25 mouse cellular contexts compared by ENCODE assay signal in genomic region chr7:25000711-25001110, GRCm38 (mm10). TPM values are rescaled to one million over a fixed set of nuclear protein-coding genes. Genes with fewer than 3 reads are reported as not detected.
A peak's percentile ranks its signal among the peaks of the same experiment; 100 is the strongest.
DNase-seq lines count a peak whose midpoint lies in the region; ATAC-seq and TF ChIP-seq lines count a peak whose summit lies in the region.
"Had no signal": no experiment of that assay in that cellular context is flagged by ENCODE, and none has a peak within 500 bp of the region (broad histone marks: within the 10 kb centered on the region; RNA-seq: fewer than 3 reads in every experiment).

No protein-coding gene starts in this region.

- peak overlapping the region; percentile 23; the same call in 1 of the 2 replicates for H3K27ac ChIP-seq in layer of hippocampus, adult 2 months
- H3K27ac ChIP-seq in olfactory bulb, adult 2 months (ENCODE audit: insufficient read depth, low read depth, low read length) = 0 out of 2 replicates have a peak overlapping the region, but pooled peaks have one; percentile 21
- H3K27ac ChIP-seq in intestine, postnatal 0 days (ENCODE audit: low read depth, low read length) = no peak overlapping the region
- H3K27ac ChIP-seq: liver, embryonic 12.5 days had no signal

- TF ChIP-seq POLR2A in olfactory bulb, adult 2 months (IDR thresholded peaks at IDR 0.05; ENCODE audit: insufficient read depth, low read depth, low read length) = no peak

- no peak overlapping the region for H3K9ac ChIP-seq in intestine, postnatal 0 days (ENCODE audit: low read depth, low read length)
- H3K9ac ChIP-seq: forebrain, postnatal 0 days; heart, embryonic 12.5 days; liver, embryonic 12.5 days; lung, embryonic 14.5 days had no signal

- H3K9me3 ChIP-seq in intestine, postnatal 0 days (ENCODE audit: control insufficient read depth) = no peaks in the 10 kb centered on the region
- H3K9me3 ChIP-seq: G1E; heart, embryonic 12.5 days; liver, embryonic 12.5 days had no signal

- DNase-seq in layer of hippocampus, adult 2 months (ENCODE audit: low spot score in 2 of 2) = no peak
- DNase-seq in layer of hippocampus, postnatal 36 days = no peak
- peak; percentile 77 for DNase-seq in T-cell, adult 2 months (ENCODE audit: low spot score)
- peak; percentile 79 to 89 for DNase-seq in thymus, postnatal 36 days
- DNase-seq in urinary bladder, postnatal 14 days (ENCODE audit: low spot score) = no peak
- DNase-seq in cerebellum, adult 11 months = no peak
- DNase-seq: adrenal gland, adult 2 months; cerebellum, adult 18-20 months; forebrain, postnatal 0 days; lung, embryonic 14.5 days; midbrain, embryonic 14.5 days had no signal

- no peaks in the 10 kb centered on the region for H3K36me3 ChIP-seq in intestine, postnatal 0 days (ENCODE audit: control insufficient read depth, insufficient read depth)
- H3K36me3 ChIP-seq: G1E; heart, embryonic 12.5 days; liver, embryonic 12.5 days had no signal

- peaks cover 59% of the 10 kb centered on the region for H3K4me1 ChIP-seq in olfactory bulb, adult 2 months (ENCODE audit: control insufficient read depth, insufficient read depth, low read length)
- H3K4me1 ChIP-seq in intestine, postnatal 0 days (replicated peaks; ENCODE audit: control insufficient read depth, insufficient read depth, low read length) = no peaks in the 10 kb centered on the region

- TF ChIP-seq CTCF in layer of hippocampus, adult 2 months (conservative IDR thresholded peaks at IDR 0.05) = no peak
- TF ChIP-seq CTCF in olfactory bulb, adult 2 months (IDR thresholded peaks at IDR 0.05; ENCODE audit: insufficient read depth, low read depth, low read length) = no peak
- no peak for TF ChIP-seq CTCF in intestine, postnatal 0 days (IDR thresholded peaks at IDR 0.05; ENCODE audit: low read depth)

- 63% methylated on average over 12 of the region's 12 CpGs for WGBS in olfactory bulb, adult 2 months
- 55% methylated on average over 12 of the region's 12 CpGs for WGBS in intestine, postnatal 0 days

- no peak overlapping the region for H3K4me2 ChIP-seq in intestine, postnatal 0 days (replicated peaks; ENCODE audit: low read depth)
- H3K4me2 ChIP-seq: heart, embryonic 12.5 days; liver, embryonic 12.5 days; lung, embryonic 14.5 days had no signal

- peak overlapping the region; percentile 0; the same call in 1 of the 2 replicates for H3K4me3 ChIP-seq in layer of hippocampus, adult 2 months
- H3K4me3 ChIP-seq in olfactory bulb, adult 2 months (ENCODE audit: insufficient read depth, low read depth, low read length) = peak overlapping the region; percentile 6; the same call in 1 of the 2 replicates
- no peak overlapping the region for H3K4me3 ChIP-seq in intestine, postnatal 0 days (ENCODE audit: low read depth, low read length)
- H3K4me3 ChIP-seq: heart, embryonic 12.5 days; liver, embryonic 12.5 days; myocyte had no signal

- peaks cover 5% of the 10 kb centered on the region; the same call in 1 of the 2 replicates for H3K27me3 ChIP-seq in intestine, postnatal 0 days (replicated peaks; ENCODE audit: control insufficient read depth, insufficient read depth, low read length)

- no peak for ATAC-seq in intestine, postnatal 0 days
- ATAC-seq: forebrain, postnatal 0 days; liver, embryonic 12.5 days had no signal

RNA-seq across cellular contexts. Expression of gene Atp1a3, which starts 5.0 kb away (rescaled TPM):
- total RNA-seq in layer of hippocampus, adult 2 months (2021) = 1,000 to 10,000 TPM; 2,443 to 2,563 TPM
- total RNA-seq in layer of hippocampus, postnatal 36 days (2021) = 1,000 to 10,000 TPM; 2,432 to 2,476 TPM
- 361 and 745 TPM in 2 replicates for polyA plus RNA-seq in olfactory bulb, adult 2 months (2012; ENCODE audit: insufficient read depth, insufficient read length, low replicate concordance, missing spikeins)
- polyA plus RNA-seq in intestine, postnatal 0 days (2015; fragmentation: Nextera tagmentation; extraction: Ambion mirVana) = 3.4 and 3.6 TPM in 2 replicates

RNA-seq across cellular contexts. Expression of gene Rabac1, which starts 28.2 kb away (rescaled TPM):
- 100 to 1,000 TPM; 275 to 315 TPM for total RNA-seq in layer of hippocampus, adult 2 months (2021)
- 100 to 1,000 TPM; 267 to 288 TPM for total RNA-seq in layer of hippocampus, postnatal 36 days (2021)
- not detected in 2 replicates for polyA plus RNA-seq in olfactory bulb, adult 2 months (2012; ENCODE audit: insufficient read depth, insufficient read length, low replicate concordance, missing spikeins)
- polyA plus RNA-seq in intestine, postnatal 0 days (2015; fragmentation: Nextera tagmentation; extraction: Ambion mirVana) = 127 and 129 TPM in 2 replicates

RNA-seq across cellular contexts. Expression of gene Gm4881, which starts 56.4 kb away (rescaled TPM):
- not detected for total RNA-seq in layer of hippocampus, adult 2 months (2021)
- total RNA-seq in layer of hippocampus, postnatal 36 days (2021) = not detected
- not detected in 2 replicates for polyA plus RNA-seq in olfactory bulb, adult 2 months (2012; ENCODE audit: insufficient read depth, insufficient read length, low replicate concordance, missing spikeins)
- not detected in 2 replicates for polyA plus RNA-seq in intestine, postnatal 0 days (2015; fragmentation: Nextera tagmentation; extraction: Ambion mirVana)
- total RNA-seq: adrenal gland, adult 2 months; common myeloid progenitor, adult 5-6 weeks; G1E; gastrocnemius, adult 18-20 months; hematopoietic stem cell, adult 5-6 weeks; layer of hippocampus, adult 18-20 months; left cerebral cortex, adult 18-20 months had no signal
- polyA plus RNA-seq: adrenal gland, adult 2 months; G1E; gonadal fat pad, adult 2 months; heart, embryonic 12.5 days; kidney, embryonic 16.5 days; limb, embryonic 11.5 days; liver, embryonic 12.5 days; lung, embryonic 14.5 days; myocyte had no signal

Comparison
In these comparisons a context has a peak if more than half of its experiments do, and no peak if none do; other contexts are left out.
1. DNase-seq: peak in T-cell, adult 2 months (single experiment) and thymus, postnatal 36 days (2 of 2); none in layer of hippocampus, adult 2 months (0 of 2), layer of hippocampus, postnatal 36 days (0 of 2), urinary bladder, postnatal 14 days (single experiment) and cerebellum, adult 11 months (single experiment).